Mouse (Mus musculus): ENCODE results near the gene 4930503E14Rik. TPM values are rescaled to one million over a fixed set of nuclear protein-coding genes. Genes with fewer than 3 reads are reported as not detected.
"Not testable (repeated sequence)": the region's sequence is repeated elsewhere in the genome, so short reads cannot be mapped to it uniquely, and the experiment has no call there.

The 4930503E14Rik gene
- not detected in 2 replicates for polyA plus RNA-seq (2012; ENCODE audit: insufficient read depth, insufficient read length, low replicate concordance, missing spikeins)

DNA sequence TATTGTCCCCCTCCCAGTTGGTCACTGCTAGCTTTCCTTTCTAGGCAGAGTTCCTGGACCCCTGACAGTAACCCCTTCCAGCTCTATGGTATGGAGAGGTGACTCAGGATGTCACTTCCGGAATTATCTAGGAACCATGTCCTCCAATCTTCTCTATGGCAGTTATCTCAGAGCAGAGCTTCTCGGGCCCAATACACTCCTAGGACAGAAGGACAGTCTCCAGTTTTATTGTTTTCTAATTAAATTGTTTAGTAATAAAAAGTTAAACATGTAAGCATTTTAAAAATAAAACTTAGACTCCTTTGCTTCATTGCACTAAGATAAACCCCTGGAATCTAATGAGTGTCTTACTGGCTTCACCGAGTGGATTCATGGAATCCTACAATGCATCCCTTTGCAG lies at the start of gene 4930503E14Rik:
Gene 4930503E14Rik (minus strand): TSS at position 101 of the 400 bp plus-strand sequence.
- H3K4me1 ChIP-seq (ENCODE audit: control insufficient read depth, insufficient read depth, low read length), result not testable (repeated sequence)
- whole genome bisulfite sequencing, result 88% methylated on average over 3 of the region's 3 CpGs

DNA sequence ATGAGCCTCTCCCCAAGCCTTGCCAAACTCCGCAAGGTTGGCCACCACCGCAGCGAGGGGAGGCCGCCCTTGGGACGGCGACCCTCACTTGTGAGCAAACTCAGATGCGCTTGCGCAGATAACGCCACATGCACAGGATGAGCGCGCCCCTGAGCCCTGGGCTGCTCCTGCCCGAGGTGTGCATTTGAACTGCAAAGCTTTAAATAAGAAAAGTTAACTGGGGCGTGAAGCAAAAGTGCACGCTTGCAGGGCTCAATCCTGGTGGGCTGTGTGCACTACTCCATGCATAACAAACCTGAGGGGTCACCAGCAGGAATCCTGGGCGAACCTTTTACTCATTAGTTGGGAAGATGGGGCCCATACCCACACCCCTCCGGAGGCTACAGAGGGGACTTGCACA lies 35.0 kb upstream of the 4930503E14Rik start:
- Histone ChIP-seq H3K27ac (ENCODE audit: insufficient read depth, low read depth, low read length) (no peak overlapping the region), H3K4me1 (ENCODE audit: control insufficient read depth, insufficient read depth, low read length) (no peaks in the 10 kb centered on the region), H3K4me3 (ENCODE audit: insufficient read depth, low read depth, low read length) (no peak overlapping the region)
- no peak for TF ChIP-seq CTCF (IDR thresholded peaks at IDR 0.05; ENCODE audit: insufficient read depth, low read depth, low read length)
- TF ChIP-seq POLR2A (IDR thresholded peaks at IDR 0.05; ENCODE audit: insufficient read depth, low read depth, low read length), result no peak
- 92% methylated on average over 16 of the region's 16 CpGs for WGBS

More for the DNA sequence above, at the start of gene 4930503E14Rik:
- H3K27ac ChIP-seq (ENCODE audit: insufficient read depth, low read depth, low read length); H3K4me3 ChIP-seq (ENCODE audit: insufficient read depth, low read depth, low read length): not testable (repeated sequence)

DNA sequence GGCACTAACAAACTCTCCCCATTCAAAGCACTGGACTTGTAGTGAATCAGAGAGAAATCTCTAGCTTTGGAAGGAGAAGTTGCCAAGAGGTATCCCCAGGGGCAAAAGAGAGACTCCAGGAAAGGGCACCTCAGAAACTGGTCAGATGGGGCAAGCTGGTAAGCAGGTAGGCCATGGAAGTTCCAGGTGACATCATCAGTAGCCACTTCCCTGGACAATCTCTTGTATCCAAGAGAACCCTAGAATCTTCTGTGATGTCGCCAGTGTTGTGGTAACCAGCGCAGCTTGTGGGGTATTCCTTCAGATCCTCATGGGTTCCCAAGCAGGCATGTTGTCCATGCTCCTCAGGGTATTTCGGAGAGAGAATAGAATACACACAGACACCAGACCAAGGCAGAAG lies 15.7 kb downstream of the 4930503E14Rik start, which contains the start of gene Gm8212:
Gene Gm8212 (plus strand): TSS at position 301 of the 400 bp plus-strand sequence.
- 98% methylated on average over 2 of the region's 3 CpGs for WGBS
- not testable (repeated sequence) for H3K4me3 ChIP-seq (ENCODE audit: insufficient read depth, low read depth, low read length); H3K27ac ChIP-seq (ENCODE audit: insufficient read depth, low read depth, low read length); H3K4me1 ChIP-seq (ENCODE audit: control insufficient read depth, insufficient read depth, low read length)

DNA sequence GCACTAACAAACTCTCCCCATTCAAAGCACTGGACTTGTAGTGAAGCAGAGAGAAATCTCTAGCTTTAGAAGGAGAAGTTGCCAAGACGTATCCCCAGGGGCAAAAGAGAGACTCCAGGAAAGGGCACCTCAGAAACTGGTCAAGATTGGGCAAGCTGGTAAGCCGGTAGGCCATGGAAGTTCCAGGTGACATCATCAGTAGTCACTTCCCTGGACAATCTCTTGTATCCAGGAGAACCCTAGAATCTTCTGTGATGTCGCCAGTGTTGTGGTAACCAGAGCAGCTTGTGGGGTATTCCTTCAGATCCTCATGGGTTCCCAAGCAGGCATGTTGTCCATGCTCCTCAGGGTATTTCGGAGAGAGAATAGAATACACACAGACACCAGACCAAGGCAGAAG lies 89.5 kb downstream of the 4930503E14Rik start, which contains the start of gene Gm3327:
Gene Gm3327 (plus strand): TSS at position 301 of the 400 bp plus-strand sequence.
- H3K4me3 ChIP-seq (ENCODE audit: insufficient read depth, low read depth, low read length); H3K4me1 ChIP-seq (ENCODE audit: control insufficient read depth, insufficient read depth, low read length); H3K27ac ChIP-seq (ENCODE audit: insufficient read depth, low read depth, low read length): not testable (repeated sequence)
- 81% methylated on average over 4 of the region's 4 CpGs for WGBS

Other genes starting within 250 kb of the 4930503E14Rik start
- gene Ang6, start 211.0 kb downstream of the 4930503E14Rik start, polyA plus RNA-seq (2012; ENCODE audit: insufficient read depth, insufficient read length, low replicate concordance, missing spikeins), result not detected in 2 replicates
- gene Ear2, start 110.6 kb downstream of the 4930503E14Rik start, polyA plus RNA-seq (2012; ENCODE audit: insufficient read depth, insufficient read length, low replicate concordance, missing spikeins), result not detected in 2 replicates
- gene Gm3327, start 89.4 kb downstream of the 4930503E14Rik start, polyA plus RNA-seq (2012; ENCODE audit: insufficient read depth, insufficient read length, low replicate concordance, missing spikeins), result not detected in 2 replicates
- not detected in 2 replicates for gene Gm8212, start 15.6 kb downstream of the 4930503E14Rik start, polyA plus RNA-seq (2012; ENCODE audit: insufficient read depth, insufficient read length, low replicate concordance, missing spikeins)
- gene Gm8220, start 72.3 kb upstream of the 4930503E14Rik start, polyA plus RNA-seq (2012; ENCODE audit: insufficient read depth, insufficient read length, low replicate concordance, missing spikeins), result not detected in 2 replicates
- not detected in 2 replicates for gene Gm5930, start 125.3 kb upstream of the 4930503E14Rik start, polyA plus RNA-seq (2012; ENCODE audit: insufficient read depth, insufficient read length, low replicate concordance, missing spikeins)
- not detected in 2 replicates for gene Gm8229, start 152.1 kb upstream of the 4930503E14Rik start, polyA plus RNA-seq (2012; ENCODE audit: insufficient read depth, insufficient read length, low replicate concordance, missing spikeins)
- not detected in 2 replicates for gene Gm3371, start 197.4 kb upstream of the 4930503E14Rik start, polyA plus RNA-seq (2012; ENCODE audit: insufficient read depth, insufficient read length, low replicate concordance, missing spikeins)
- gene Gm8232, start 220.4 kb upstream of the 4930503E14Rik start, polyA plus RNA-seq (2012; ENCODE audit: insufficient read depth, insufficient read length, low replicate concordance, missing spikeins), result not detected in 2 replicates

Data from olfactory bulb, adult 2 months (tissue).